Mouse (Mus musculus): ENCODE data around the gene Oaz3. TPM values are rescaled to one million over a fixed set of nuclear protein-coding genes. Genes with fewer than 3 reads are reported as not detected.

The Oaz3 gene
- polyA plus RNA-seq, 1 experiment from 2014 or later: 1.6 TPM

Other genes with a start within 250 kb of the Oaz3 start
- gene Gm5286, start 247.2 kb downstream of the Oaz3 start, polyA plus RNA-seq (2015; fragmentation: Nextera tagmentation; extraction: Ambion mirVana): not detected in 2 replicates
- not detected in 2 replicates for gene Gm4778, start 179.9 kb downstream of the Oaz3 start, polyA plus RNA-seq (2015; fragmentation: Nextera tagmentation; extraction: Ambion mirVana)
- 56.1 and 57.7 TPM in 2 replicates for gene Them4, start 133.8 kb downstream of the Oaz3 start, polyA plus RNA-seq (2015; fragmentation: Nextera tagmentation; extraction: Ambion mirVana)
- gene Them5, start 101.8 kb downstream of the Oaz3 start, polyA plus RNA-seq (2015; fragmentation: Nextera tagmentation; extraction: Ambion mirVana): 0.19 and 0.21 TPM in 2 replicates
- gene C2cd4d, start 81.5 kb downstream of the Oaz3 start, polyA plus RNA-seq (2015; fragmentation: Nextera tagmentation; extraction: Ambion mirVana): 2.4 and 3.3 TPM in 2 replicates
- 0.49 TPM in 2 replicates for gene Rorc, start 71.1 kb downstream of the Oaz3 start, polyA plus RNA-seq (2015; fragmentation: Nextera tagmentation; extraction: Ambion mirVana)
- gene Lingo4, start 45.4 kb downstream of the Oaz3 start, polyA plus RNA-seq (2015; fragmentation: Nextera tagmentation; extraction: Ambion mirVana): 1.7 and 1.8 TPM in 2 replicates
- gene Tdrkh, start 30.6 kb downstream of the Oaz3 start, polyA plus RNA-seq (2015; fragmentation: Nextera tagmentation; extraction: Ambion mirVana): 50.7 and 53.5 TPM in 2 replicates
- 60.6 and 61.0 TPM in 2 replicates for gene Mrpl9, start 597 bp downstream of the Oaz3 start, polyA plus RNA-seq (2015; fragmentation: Nextera tagmentation; extraction: Ambion mirVana)
- 219 and 232 TPM in 2 replicates for gene Celf3, start 34.4 kb upstream of the Oaz3 start, polyA plus RNA-seq (2015; fragmentation: Nextera tagmentation; extraction: Ambion mirVana)
- gene Riiad1, start 36.4 kb upstream of the Oaz3 start, polyA plus RNA-seq (2015; fragmentation: Nextera tagmentation; extraction: Ambion mirVana): 20.0 and 21.0 TPM in 2 replicates
- 95.4 and 100 TPM in 2 replicates for gene Snx27, start 138.8 kb upstream of the Oaz3 start, polyA plus RNA-seq (2015; fragmentation: Nextera tagmentation; extraction: Ambion mirVana)
- gene Gm10972, start 199.2 kb upstream of the Oaz3 start, polyA plus RNA-seq (2015; fragmentation: Nextera tagmentation; extraction: Ambion mirVana): not detected in 2 replicates
- 6.5 and 8.0 TPM in 2 replicates for gene Tuft1, start 215.0 kb upstream of the Oaz3 start, polyA plus RNA-seq (2015; fragmentation: Nextera tagmentation; extraction: Ambion mirVana)
- 0.37 and 0.65 TPM in 2 replicates for gene Selenbp2, start 249.6 kb upstream of the Oaz3 start, polyA plus RNA-seq (2015; fragmentation: Nextera tagmentation; extraction: Ambion mirVana)